Mouse (Mus musculus) liver, postnatal 0 days (tissue): Measurements from ENCODE around the gene Pacrg.

Experiments
- CTCF ChIP-seq: sonication (generic); IDR thresholded peaks from 2 replicates; pipeline ENCODE4 v1.5.1; 2016; ENCODE audit warnings: antibody characterized with exemption, low read depth
- EP300 ChIP-seq: IDR thresholded peaks from 2 replicates; pipeline ENCODE4 v1.6.1; 2016; ENCODE audit warnings: antibody characterized with exemption, low read depth, mild to moderate bottlenecking

- TF ChIP-seq CTCF = no peak
- no peak for TF ChIP-seq EP300
Observed at GRCm38 (mm10) chr17:10401529-10401928, 438.6 kb downstream of the Pacrg start.
